Mouse (Mus musculus) embryo, embryonic 11.5 days (tissue): ENCODE measurements around the gene Tas2r126.
"Not testable (repeated sequence)": the region's sequence is repeated elsewhere in the genome, so short reads cannot be mapped to it uniquely, and the experiment has no call there.

Experiments
- DNase-seq: peaks from one replicate; pipeline ENCODE4 v3.0.0-alpha.2; 2012; ENCODE audit warnings: low read depth, low spot score

The Tas2r126 gene

GRCm38 (mm10) chr6:42434446-42434845 lies at the start of gene Tas2r126:
TSS of gene Tas2r126 (plus strand) at chr6:42434535.
- DNase-seq, result no peak

DNA sequence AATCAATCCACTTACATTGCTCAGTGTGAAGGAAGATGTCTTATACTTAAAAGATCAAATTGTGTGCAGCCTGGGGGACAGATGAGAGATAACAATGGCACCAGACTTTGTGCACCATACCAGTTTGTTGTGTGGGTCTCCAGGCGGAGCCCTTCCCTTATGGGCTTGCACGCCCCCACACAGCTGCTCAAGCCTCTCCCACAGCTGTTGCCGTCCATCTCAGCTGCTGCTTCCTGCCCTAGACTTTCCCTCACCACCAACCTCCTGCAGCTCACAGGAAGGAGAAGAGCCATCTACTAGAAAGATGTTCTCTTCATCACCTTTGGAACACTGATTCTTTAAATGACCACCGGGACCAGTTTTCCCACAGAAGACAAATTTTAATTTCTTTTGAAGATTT lies 48.7 kb upstream of the Tas2r126 start:
- DNase-seq, result no peak

DNA sequence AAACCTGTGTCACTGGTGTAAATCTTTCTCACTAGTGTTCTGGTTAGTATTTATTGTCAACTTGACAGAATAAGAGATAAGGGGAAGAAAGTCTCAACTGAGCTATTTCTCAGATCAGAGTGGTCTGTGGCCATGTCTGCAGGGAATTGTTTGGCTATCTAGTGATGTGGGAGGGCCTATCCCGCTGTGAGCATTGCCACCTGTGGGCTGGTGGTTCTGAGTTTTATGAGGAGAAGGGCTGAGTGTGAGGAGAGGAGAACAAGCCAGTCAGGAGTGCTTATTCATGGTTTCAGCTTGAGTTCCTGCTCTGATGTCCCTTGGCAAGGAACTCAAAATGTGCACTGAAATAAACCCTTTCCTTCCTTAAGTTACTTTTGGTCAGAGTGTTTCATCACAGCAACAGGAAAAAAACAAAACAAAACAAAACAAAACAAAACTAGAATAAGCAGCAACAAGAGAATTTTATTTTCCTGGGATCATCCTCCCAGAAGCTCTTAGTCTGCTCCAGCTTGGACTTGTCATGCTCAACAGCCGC lies 42.5 kb upstream of the Tas2r126 start:
- DNase-seq, result no peak

- DNase-seq, result no peak
These were observed 38.1 kb upstream of the Tas2r126 start for GRCm38 (mm10) chr6:42395960-42396809.

- DNase-seq, result no peak
These were observed 37.2 kb upstream of the Tas2r126 start for GRCm38 (mm10) chr6:42397041-42397657.

GRCm38 (mm10) chr6:42398285-42398684 lies 36.0 kb upstream of the Tas2r126 start:
- no peak for DNase-seq

- DNase-seq, result no peak
These were observed 35.3 kb upstream of the Tas2r126 start for GRCm38 (mm10) chr6:42398998-42399397.

GRCm38 (mm10) chr6:42399938-42400337 lies 34.4 kb upstream of the Tas2r126 start, which contains the start of gene Tas2r143:
TSS of gene Tas2r143 (plus strand) at chr6:42400238.
- DNase-seq, result no peak

DNA sequence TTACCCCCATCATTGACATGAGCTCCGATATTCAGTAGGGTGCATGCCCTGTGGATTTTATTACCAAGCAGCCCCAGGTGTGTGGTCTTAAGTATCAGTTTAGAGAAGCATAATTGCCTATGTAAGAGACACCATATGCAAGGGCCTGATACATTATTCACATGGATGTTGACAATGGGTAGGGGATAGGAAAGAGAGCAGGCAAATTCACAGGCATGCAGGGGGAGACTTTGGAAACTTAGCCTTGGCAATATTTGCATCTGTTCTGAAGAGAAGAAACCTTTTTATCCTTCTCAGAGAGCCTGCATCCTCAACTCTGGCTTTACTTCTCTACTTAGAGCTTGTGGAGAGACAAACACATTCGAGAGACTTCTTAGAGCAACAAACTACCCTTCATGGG lies 29.2 kb upstream of the Tas2r126 start, which contains the start of gene Tas2r135:
Gene Tas2r135 (plus strand): TSS at position 301 of the 400 bp plus-strand sequence.
- no peak for DNase-seq

- no peak for DNase-seq
These were observed 14.9 kb upstream of the Tas2r126 start for GRCm38 (mm10) chr6:42419443-42419842.

DNA sequence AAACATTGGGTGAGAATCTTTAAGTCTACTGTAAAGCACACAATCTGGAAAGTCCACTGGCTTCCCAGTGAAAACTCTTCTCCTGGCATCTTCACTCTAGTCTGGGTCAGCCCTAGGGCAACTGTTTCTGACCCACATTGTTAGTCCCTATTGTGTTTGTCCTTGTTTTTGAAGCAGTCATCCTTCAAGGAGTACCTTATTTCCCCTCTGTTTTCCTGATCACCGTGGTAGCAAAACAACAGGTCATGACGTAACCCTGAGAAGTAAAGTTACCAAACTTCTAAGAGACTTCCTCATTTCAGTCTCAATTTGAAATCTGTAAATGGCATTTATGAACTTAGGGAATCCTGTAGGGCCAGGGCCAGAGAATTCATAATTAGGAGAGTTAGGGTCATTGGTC lies 12.9 kb upstream of the Tas2r126 start:
- no peak for DNase-seq

DNA sequence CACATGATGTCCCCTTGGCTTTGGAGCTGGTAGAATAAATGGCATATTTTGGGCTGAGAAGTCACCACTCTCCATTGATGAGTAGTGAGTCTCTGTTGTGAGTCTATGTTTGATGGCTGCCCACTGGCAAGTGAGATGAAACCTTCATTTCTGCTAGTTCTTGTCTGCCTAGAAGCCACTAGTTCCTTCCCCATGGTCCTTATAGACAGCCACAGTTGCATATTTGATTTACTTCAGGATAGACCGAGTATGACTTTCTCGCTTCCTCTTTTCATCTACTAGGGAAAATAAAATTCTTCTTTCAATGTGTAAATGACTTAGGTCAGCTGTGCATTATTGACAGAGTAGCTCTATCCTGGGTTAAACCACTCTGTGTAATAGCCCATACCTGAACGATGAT lies 9.9 kb upstream of the Tas2r126 start:
- no peak for DNase-seq

GRCm38 (mm10) chr6:42426337-42426736 lies 8.0 kb upstream of the Tas2r126 start:
- DNase-seq, result no peak

GRCm38 (mm10) chr6:42433554-42433953 lies 781 bp upstream of the Tas2r126 start:
- DNase-seq, result no peak

- no peak for DNase-seq
These were observed 1.2 kb downstream of the Tas2r126 start for GRCm38 (mm10) chr6:42435490-42435889.

GRCm38 (mm10) chr6:42441395-42441794 lies 7.1 kb downstream of the Tas2r126 start:
- DNase-seq, result no peak

DNA sequence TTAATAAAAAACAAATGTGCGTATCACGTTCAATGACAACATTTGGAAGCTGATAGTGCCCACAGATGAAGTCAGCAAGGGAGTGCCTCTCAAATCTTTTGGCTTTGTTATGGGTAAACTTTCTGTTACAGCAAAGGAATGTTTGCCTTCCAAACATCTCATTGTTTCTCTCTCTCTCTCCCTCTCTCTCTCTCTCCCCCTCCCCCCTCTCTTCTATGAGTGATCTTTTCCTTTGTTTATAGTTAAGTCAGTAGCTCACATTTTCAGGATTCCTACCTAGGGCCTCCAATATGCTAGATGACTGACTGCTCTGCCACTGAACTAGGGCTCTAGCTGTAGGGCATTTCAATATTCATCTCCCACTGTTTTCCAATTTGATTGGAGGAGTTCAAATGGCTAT lies 10.2 kb downstream of the Tas2r126 start:
- no peak for DNase-seq

- no peak for DNase-seq
These were observed 13.0 kb downstream of the Tas2r126 start for GRCm38 (mm10) chr6:42447381-42447780.

GRCm38 (mm10) chr6:42465096-42465495 lies 30.8 kb downstream of the Tas2r126 start, which contains the start of gene Olfr458:
TSS of gene Olfr458 (minus strand) at chr6:42465196.
- DNase-seq, result no peak

DNA sequence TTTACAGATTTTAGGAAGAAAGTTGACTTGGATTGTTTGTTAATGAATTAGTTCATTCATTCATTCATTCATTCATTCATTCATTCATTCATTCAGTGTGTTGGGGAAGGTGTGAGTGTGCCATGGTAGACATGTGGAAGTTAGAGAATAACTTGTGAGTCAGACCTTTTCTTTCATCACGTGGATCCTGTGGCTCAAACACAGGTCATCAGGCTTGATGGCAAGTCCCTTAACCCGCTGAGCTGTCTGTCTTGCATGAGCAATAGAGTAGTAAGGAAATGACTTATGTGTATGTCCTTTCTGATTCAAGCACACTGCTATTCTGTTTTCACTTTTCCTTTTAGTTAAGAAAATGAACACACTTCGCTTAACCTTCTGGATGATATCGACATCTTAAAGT lies 36.2 kb downstream of the Tas2r126 start:
- DNase-seq, result no peak

DNA sequence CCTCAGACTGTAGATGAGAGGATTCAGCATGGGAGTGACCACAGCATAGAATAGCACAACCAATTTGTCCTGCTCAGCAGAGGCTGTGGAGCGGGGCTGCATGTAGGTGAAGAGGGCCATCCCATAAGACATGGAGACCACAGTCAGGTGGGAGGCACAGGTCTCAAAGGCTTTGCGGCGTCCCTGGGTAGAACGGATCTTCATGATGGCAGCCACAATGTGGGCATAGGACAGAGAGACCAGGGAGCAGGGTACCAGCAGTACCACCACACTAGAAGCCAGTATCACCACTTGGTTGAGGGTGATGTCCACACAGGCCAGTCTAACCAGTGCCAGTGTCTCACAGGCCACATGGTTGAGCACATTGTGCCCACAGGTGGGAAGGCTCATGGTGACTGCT lies 37.0 kb downstream of the Tas2r126 start:
- not testable (repeated sequence) for DNase-seq

DNA sequence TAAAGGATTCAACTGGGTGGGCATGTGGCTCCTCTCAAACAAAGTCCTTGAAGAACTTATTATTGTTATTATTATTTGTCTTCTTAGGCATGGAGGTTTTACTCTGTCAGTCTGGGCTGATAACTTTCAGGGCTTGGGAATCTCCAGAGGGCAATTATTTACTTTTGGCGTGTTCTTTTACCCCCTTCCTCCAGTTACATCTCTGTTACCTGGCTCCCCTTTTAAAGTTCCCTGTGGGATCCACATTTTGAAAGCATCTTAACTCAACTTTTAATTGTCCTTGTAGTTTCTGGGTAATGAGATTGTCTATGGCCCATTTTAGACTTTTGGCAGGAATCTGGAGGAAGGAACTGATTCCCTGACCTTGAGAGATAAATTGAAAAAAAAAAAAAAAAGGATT lies 41.9 kb downstream of the Tas2r126 start, which contains the start of gene Olfr457:
Gene Olfr457 (minus strand): TSS at position 101 of the 400 bp plus-strand sequence.
- no peak for DNase-seq
